Comparison of ENCODE assay signal across 29 mouse cellular contexts in the genomic region with DNA sequence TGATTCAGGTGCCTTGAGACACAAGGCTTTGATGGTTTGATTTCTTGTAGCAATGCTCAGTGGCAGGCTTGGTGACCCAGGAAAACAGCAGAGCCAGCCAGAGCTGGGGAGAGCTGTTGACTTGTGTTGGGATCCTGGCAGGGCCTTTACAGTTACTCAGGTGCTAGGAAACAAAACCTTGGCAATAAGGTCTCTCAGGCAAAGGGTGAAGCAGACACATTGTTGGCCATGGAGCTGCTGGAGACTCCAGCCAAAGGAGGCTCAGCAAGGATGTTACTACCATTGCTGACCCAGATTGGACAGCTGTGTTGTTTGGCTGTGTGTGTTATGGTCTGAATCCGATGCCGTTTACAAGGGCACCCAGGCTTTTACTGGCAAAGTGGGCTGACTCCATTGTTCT. TPM values are rescaled to one million over a fixed set of nuclear protein-coding genes. Genes with fewer than 3 reads are reported as not detected.
DNase-seq lines count a peak whose midpoint lies in the region; ATAC-seq and TF ChIP-seq lines count a peak whose summit lies in the region.
"Had no signal": no experiment of that assay in that cellular context is flagged by ENCODE, and none has a peak within 500 bp of the region (broad histone marks: within the 10 kb centered on the region; RNA-seq: fewer than 3 reads in every experiment).

No protein-coding gene starts in this region.

- no peak for TF ChIP-seq CTCF in intestine, postnatal 0 days (IDR thresholded peaks at IDR 0.05; ENCODE audit: low read depth)

- H3K27ac ChIP-seq in intestine, postnatal 0 days (ENCODE audit: low read depth, low read length), result 0 out of 2 replicates have a peak overlapping the region, but pooled peaks have one; percentile 4
- H3K27ac ChIP-seq in intestine, embryonic 16.5 days (ENCODE audit: low read length), result no peak overlapping the region
- H3K27ac ChIP-seq: embryonic facial prominence, embryonic 13.5 days; embryonic facial prominence, embryonic 15.5 days; forebrain, embryonic 10.5 days; forebrain, embryonic 12.5 days had no signal

- H3K4me3 ChIP-seq in intestine, postnatal 0 days (ENCODE audit: low read depth, low read length), result no peak overlapping the region
- no peak overlapping the region for H3K4me3 ChIP-seq in intestine, embryonic 16.5 days (ENCODE audit: low read length)
- H3K4me3 ChIP-seq: embryonic facial prominence, embryonic 13.5 days; embryonic facial prominence, embryonic 15.5 days; erythroblast, embryonic 14.5 days; forebrain, embryonic 10.5 days; forebrain, embryonic 12.5 days had no signal

- DNase-seq in heart, adult 11 months, result peak; percentile 93
- DNase-seq in heart, postnatal 14 days, result no peak
- peak; percentile 42 for DNase-seq in adipocyte (ENCODE audit: low spot score)
- DNase-seq: adrenal gland, adult 2 months; adrenal gland, postnatal 10 days; adrenal gland, postnatal 25 days; B cell, adult 2 months; cerebellum, adult 11 months; cerebellum, adult 18-20 months; cerebellum, adult 8-10 months; cerebellum, adult 9-11 months; cerebellum, postnatal 14 days; cerebellum, postnatal 36 days; embryo, embryonic 11 days had no signal

- no peaks in the 10 kb centered on the region for H3K9me3 ChIP-seq in intestine, postnatal 0 days (ENCODE audit: control insufficient read depth)
- H3K9me3 ChIP-seq in intestine, embryonic 16.5 days (ENCODE audit: control insufficient read depth, low read length), result no peaks in the 10 kb centered on the region
- H3K9me3 ChIP-seq: embryonic facial prominence, embryonic 13.5 days; embryonic facial prominence, embryonic 15.5 days; forebrain, embryonic 10.5 days; forebrain, embryonic 12.5 days; G1E had no signal

- no peak overlapping the region for H3K4me2 ChIP-seq in intestine, postnatal 0 days (replicated peaks; ENCODE audit: low read depth)
- H3K4me2 ChIP-seq in intestine, embryonic 16.5 days (ENCODE audit: low read depth, low read length), result no peak overlapping the region
- H3K4me2 ChIP-seq: embryonic facial prominence, embryonic 13.5 days; embryonic facial prominence, embryonic 15.5 days; forebrain, embryonic 12.5 days had no signal

- peaks cover 86% of the 10 kb centered on the region for H3K36me3 ChIP-seq in intestine, postnatal 0 days (ENCODE audit: control insufficient read depth, insufficient read depth)
- H3K36me3 ChIP-seq in intestine, embryonic 16.5 days (ENCODE audit: control insufficient read depth, insufficient read depth, low read length), result peaks cover 15% of the 10 kb centered on the region; the same call in 1 of the 2 replicates

- ATAC-seq in intestine, postnatal 0 days, result no peak
- ATAC-seq in intestine, embryonic 16.5 days, result no peak
- ATAC-seq: activated CD4-positive, CD25-positive, alpha-beta regulatory T cell, adult 4 months; CD4-positive, CD25-positive, alpha-beta regulatory T cell, adult 4 months; forebrain, embryonic 14.5 days; forebrain, embryonic 16.5 days; Patski had no signal

- no peaks in the 10 kb centered on the region for H3K27me3 ChIP-seq in intestine, postnatal 0 days (replicated peaks; ENCODE audit: control insufficient read depth, insufficient read depth, low read length)
- no peaks in the 10 kb centered on the region for H3K27me3 ChIP-seq in intestine, embryonic 16.5 days (replicated peaks; ENCODE audit: control insufficient read depth, insufficient read depth, low read length)
- H3K27me3 ChIP-seq: CH12.LX; embryonic facial prominence, embryonic 13.5 days; embryonic facial prominence, embryonic 15.5 days; forebrain, embryonic 12.5 days; Patski had no signal

- H3K9ac ChIP-seq in intestine, postnatal 0 days (ENCODE audit: low read depth, low read length), result no peak overlapping the region
- no peak overlapping the region for H3K9ac ChIP-seq in intestine, embryonic 16.5 days (ENCODE audit: low read depth, low read length)
- H3K9ac ChIP-seq: embryonic facial prominence, embryonic 13.5 days; embryonic facial prominence, embryonic 15.5 days; forebrain, embryonic 12.5 days had no signal

- intact Hi-C loops in heart, postnatal 14 days (cut with DNase I), result no loop called here

- no peaks in the 10 kb centered on the region for H3K4me1 ChIP-seq in intestine, postnatal 0 days (replicated peaks; ENCODE audit: control insufficient read depth, insufficient read depth, low read length)
- H3K4me1 ChIP-seq in intestine, embryonic 16.5 days (ENCODE audit: control insufficient read depth, insufficient read depth, low read length), result peaks cover 3% of the 10 kb centered on the region; the same call in 1 of the 2 replicates
- H3K4me1 ChIP-seq: embryonic facial prominence, embryonic 13.5 days; embryonic facial prominence, embryonic 15.5 days; forebrain, embryonic 10.5 days; forebrain, embryonic 12.5 days had no signal

- 82% methylated on average over 2 of the region's 2 CpGs for WGBS in intestine, postnatal 0 days
- 88% methylated on average over 2 of the region's 2 CpGs for WGBS in intestine, embryonic 16.5 days

RNA-seq across cellular contexts. Expression of a gene that starts 23.9 kb away (rescaled TPM):
- 10 to 100 TPM; 33.2 to 36.0 TPM for total RNA-seq in heart, postnatal 14 days (2021)
- polyA plus RNA-seq in intestine, postnatal 0 days (2015; fragmentation: Nextera tagmentation; extraction: Ambion mirVana), result 92.3 and 94.0 TPM in 2 replicates
- polyA plus RNA-seq in intestine, embryonic 16.5 days (2015; fragmentation: Nextera tagmentation; extraction: Ambion mirVana), result 157 and 173 TPM in 2 replicates

RNA-seq across cellular contexts. Expression of a gene that starts 24.0 kb away (rescaled TPM):
- total RNA-seq in heart, postnatal 14 days (2021), result 1 to 10 TPM; 5.4 to 5.8 TPM
- 2.6 and 3.3 TPM in 2 replicates for polyA plus RNA-seq in intestine, postnatal 0 days (2015; fragmentation: Nextera tagmentation; extraction: Ambion mirVana)
- 7.9 and 9.2 TPM in 2 replicates for polyA plus RNA-seq in intestine, embryonic 16.5 days (2015; fragmentation: Nextera tagmentation; extraction: Ambion mirVana)

RNA-seq across cellular contexts. Expression of a gene that starts 36.8 kb away (rescaled TPM):
- 10 to 100 TPM; 38.9 to 40.8 TPM for total RNA-seq in heart, postnatal 14 days (2021)
- 15.8 and 19.4 TPM in 2 replicates for polyA plus RNA-seq in intestine, postnatal 0 days (2015; fragmentation: Nextera tagmentation; extraction: Ambion mirVana)
- polyA plus RNA-seq in intestine, embryonic 16.5 days (2015; fragmentation: Nextera tagmentation; extraction: Ambion mirVana), result 22.9 and 25.8 TPM in 2 replicates

RNA-seq across cellular contexts. Expression of a gene that starts 37.1 kb away (rescaled TPM):
- total RNA-seq in heart, postnatal 14 days (2021), result 1 to 10 TPM; 5.3 to 5.8 TPM
- 7.3 and 7.7 TPM in 2 replicates for polyA plus RNA-seq in intestine, postnatal 0 days (2015; fragmentation: Nextera tagmentation; extraction: Ambion mirVana)
- polyA plus RNA-seq in intestine, embryonic 16.5 days (2015; fragmentation: Nextera tagmentation; extraction: Ambion mirVana), result 14.8 and 17.1 TPM in 2 replicates

RNA-seq across cellular contexts. Expression of a gene that starts 37.4 kb away (rescaled TPM):
- total RNA-seq in heart, postnatal 14 days (2021), result under 1 TPM in 1 of 2 experiments, not detected in 1; 0.12 TPM
- polyA plus RNA-seq in intestine, postnatal 0 days (2015; fragmentation: Nextera tagmentation; extraction: Ambion mirVana), result 3.0 and 3.7 TPM in 2 replicates
- 3.7 and 8.7 TPM in 2 replicates for polyA plus RNA-seq in intestine, embryonic 16.5 days (2015; fragmentation: Nextera tagmentation; extraction: Ambion mirVana)
- polyA plus RNA-seq: embryonic facial prominence, embryonic 11.5 days; forebrain, embryonic 10.5 days; forebrain, embryonic 16.5 days; Patski had no signal

Comparison
In these comparisons a context has a peak if more than half of its experiments do, and no peak if none do; other contexts are left out.
1. DNase-seq: peak in heart, adult 11 months (single experiment) and adipocyte (single experiment); none in heart, postnatal 14 days (0 of 2).